Mouse (Mus musculus): ENCODE data around the gene Tmprss6. TPM values are rescaled to one million over a fixed set of nuclear protein-coding genes. Genes with fewer than 3 reads are reported as not detected.

Gene Tmprss6
- polyA plus RNA-seq, 1 experiment from 2014 or later: 0.06 TPM

DNA sequence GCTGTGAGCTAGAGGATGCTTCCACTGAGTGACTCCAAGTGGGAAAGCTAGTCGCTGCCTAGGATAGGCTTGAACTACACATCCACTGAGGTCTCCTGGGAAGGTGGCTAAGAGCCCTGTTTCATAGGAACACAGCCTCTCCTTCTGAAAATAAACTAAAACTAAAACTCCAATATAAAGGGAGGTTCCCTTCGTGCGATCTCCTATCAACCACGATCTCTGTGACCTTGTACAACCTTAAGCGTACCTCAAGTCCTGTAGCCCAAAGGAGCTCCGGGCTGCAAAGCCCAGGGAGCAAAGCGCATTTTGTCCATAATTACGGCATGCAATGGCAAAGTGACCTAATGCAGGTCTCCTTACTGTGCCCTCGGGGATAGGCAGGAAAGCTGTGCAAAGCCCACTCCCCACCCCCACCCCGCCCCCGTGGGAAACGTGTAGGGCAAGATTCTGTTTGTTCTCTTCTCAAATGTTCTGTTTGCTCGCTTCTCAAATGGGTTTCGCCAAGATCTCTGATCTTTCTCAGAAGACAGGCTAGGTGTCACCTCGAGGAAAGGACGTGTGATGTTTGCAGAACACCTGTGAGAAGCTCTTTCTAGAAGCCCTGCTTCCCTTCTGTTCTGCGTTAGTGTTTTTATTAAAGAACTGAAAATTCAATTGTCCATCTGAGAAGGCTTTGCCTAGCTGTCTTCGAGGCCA lies 34.2 kb upstream of the Tmprss6 start:
- no peak for DNase-seq (ENCODE audit: low spot score)
- no peaks in the 10 kb centered on the region for H3K9me3 ChIP-seq (replicated peaks)
- H3K4me1 ChIP-seq: no peaks in the 10 kb centered on the region
- no peak overlapping the region for H3K27ac ChIP-seq
- no peaks in the 10 kb centered on the region for H3K27me3 ChIP-seq (ENCODE audit: low read depth, poor library complexity, severe bottlenecking)
- H3K4me3 ChIP-seq: no peak overlapping the region
- WGBS: 83% methylated on average over 18 of the region's 18 CpGs
- no peaks in the 10 kb centered on the region for H3K36me3 ChIP-seq

DNA sequence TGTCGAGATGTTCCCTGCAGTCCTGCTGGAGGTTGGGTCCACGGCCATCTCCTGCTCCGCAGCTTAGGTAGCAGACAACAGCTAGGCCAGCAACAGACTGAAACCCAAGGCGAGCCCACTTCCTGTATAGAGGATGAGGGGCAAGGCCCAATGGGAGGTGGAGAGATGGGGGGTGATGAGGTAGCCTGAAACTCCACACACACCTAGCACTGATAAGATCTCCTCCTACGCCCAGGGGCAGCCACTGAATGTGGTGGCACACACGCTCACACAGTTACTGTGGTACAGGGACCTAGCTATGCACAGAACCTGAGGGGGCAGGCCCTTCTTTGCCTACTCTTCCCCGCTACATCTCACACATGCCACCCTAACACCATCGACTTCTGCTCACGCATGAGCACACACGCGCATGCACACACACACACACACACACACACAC lies 26.6 kb upstream of the Tmprss6 start, which contains the start of gene Il2rb:
TSS of gene Il2rb (minus strand) at position 304 of the 439 bp plus-strand sequence.
- H3K9me3 ChIP-seq (replicated peaks): no peaks in the 10 kb centered on the region
- H3K27me3 ChIP-seq (ENCODE audit: low read depth, poor library complexity, severe bottlenecking): no peaks in the 10 kb centered on the region
- peaks cover 3% of the 10 kb centered on the region for H3K4me1 ChIP-seq
- no peak within 1 kb of the TSS for H3K27ac ChIP-seq
- no peak within 1 kb of the TSS for H3K4me3 ChIP-seq
- 91% methylated on average over 11 of the region's 11 CpGs for WGBS
- no peak for DNase-seq (ENCODE audit: low spot score)
- no peaks in the 10 kb centered on the region for H3K36me3 ChIP-seq

DNA sequence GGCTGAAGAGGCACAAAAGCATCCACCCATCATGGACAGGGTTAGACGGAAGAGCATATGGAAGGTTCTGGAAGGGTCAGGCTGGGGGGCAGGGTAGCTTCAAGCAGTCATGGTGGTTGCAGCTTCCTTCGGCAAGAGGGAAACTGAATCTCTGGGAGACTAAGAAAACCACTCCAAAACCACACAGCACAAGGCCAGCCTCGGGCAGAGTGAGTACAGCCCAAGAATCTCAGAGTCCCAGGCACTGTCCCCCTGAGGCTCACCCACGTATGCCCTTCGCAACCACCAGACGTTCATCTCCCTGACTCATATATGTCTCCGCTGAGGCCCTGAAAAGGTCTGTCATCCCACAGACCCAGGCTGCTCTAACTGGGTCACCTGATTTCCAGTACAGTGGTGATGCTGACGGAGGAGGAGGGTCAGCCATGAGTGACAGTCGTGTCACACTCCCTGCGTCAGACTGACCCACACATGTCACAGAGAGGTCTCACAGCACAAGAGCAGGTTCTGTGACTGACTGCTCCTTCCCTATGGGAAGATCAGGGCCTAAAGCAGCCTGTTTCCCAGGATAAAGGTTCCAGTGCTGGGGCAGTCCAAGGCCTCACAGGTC lies 25.1 kb upstream of the Tmprss6 start:
- 85% methylated on average over 10 of the region's 10 CpGs for WGBS
- DNase-seq (ENCODE audit: low spot score): no peak
- no peak overlapping the region for H3K27ac ChIP-seq
- no peak overlapping the region for H3K4me3 ChIP-seq
- peaks cover 8% of the 10 kb centered on the region for H3K4me1 ChIP-seq
- no peaks in the 10 kb centered on the region for H3K9me3 ChIP-seq (replicated peaks)
- no peaks in the 10 kb centered on the region for H3K27me3 ChIP-seq (ENCODE audit: low read depth, poor library complexity, severe bottlenecking)
- no peaks in the 10 kb centered on the region for H3K36me3 ChIP-seq

DNA sequence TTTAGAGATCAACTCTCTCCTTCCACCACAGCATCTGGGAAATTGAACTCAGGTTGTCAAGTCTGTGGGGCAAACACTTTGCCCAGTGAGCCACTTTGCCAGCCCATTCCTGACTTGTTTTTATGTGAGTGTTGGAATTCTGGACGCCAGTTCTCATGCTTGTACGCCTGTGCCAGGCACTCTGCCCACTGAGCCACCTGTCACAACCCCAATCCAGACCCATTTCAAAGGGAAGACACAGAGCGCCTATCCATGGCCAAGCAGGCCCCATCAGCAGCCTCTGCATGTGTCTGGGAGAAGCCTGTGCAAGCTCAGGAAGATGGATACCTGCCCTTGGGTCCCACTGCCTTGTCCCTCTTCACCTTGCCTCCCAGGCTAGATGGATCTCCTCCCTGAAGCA lies 22.9 kb upstream of the Tmprss6 start:
- Histone ChIP-seq H3K4me1 (peaks cover 8% of the 10 kb centered on the region), H3K27me3 (ENCODE audit: low read depth, poor library complexity, severe bottlenecking) (no peaks in the 10 kb centered on the region), H3K36me3 (no peaks in the 10 kb centered on the region), H3K27ac (no peak overlapping the region), H3K4me3 (no peak overlapping the region), H3K9me3 (replicated peaks) (no peaks in the 10 kb centered on the region)
- WGBS: 92% methylated on average over 3 of the region's 3 CpGs
- DNase-seq (ENCODE audit: low spot score): no peak

DNA sequence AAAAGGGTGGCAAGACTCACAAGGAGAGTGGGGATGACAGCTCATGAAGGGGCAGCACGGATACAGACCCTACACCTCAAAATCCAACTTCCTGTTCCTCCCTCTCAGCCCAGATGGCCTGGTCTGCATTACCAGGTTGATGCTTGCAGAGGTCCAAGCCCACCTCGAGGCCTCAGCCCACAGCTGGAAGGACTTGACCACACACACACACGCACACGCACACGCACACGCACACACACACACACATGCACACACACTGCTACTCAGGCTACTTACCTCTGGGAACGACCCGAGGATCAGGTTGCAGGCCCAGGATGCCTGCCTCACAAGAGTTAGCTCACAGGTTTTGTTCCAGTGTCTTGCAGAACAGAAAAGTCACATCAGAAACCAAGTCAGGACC lies 21.5 kb upstream of the Tmprss6 start:
- Histone ChIP-seq H3K27me3 (ENCODE audit: low read depth, poor library complexity, severe bottlenecking) (no peaks in the 10 kb centered on the region), H3K27ac (peak overlapping the region; percentile 76), H3K4me3 (no peak overlapping the region), H3K9me3 (replicated peaks) (no peaks in the 10 kb centered on the region), H3K36me3 (no peaks in the 10 kb centered on the region), H3K4me1 (peaks cover 8% of the 10 kb centered on the region)
- 70% methylated on average over 8 of the region's 8 CpGs for WGBS
- DNase-seq (ENCODE audit: low spot score): peak; percentile 55

DNA sequence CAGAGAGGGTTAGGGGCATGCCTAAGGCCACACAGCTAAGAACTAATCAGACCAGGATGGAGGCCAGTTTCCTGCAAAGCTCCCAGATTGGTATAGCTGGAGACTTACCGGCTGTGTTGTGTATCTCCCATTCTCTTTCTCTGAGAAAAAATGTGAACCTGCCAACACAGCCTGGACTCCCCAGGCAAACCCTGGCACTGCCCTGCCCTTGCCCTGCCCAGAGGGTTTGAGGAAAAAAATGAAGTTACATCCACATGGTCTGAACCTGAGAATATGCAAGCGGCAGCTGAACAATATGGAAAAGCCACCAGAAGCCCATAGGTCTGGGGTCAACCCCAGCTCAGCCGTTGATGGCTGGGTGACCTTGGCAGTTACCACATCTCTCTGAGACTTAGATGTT lies 20.8 kb upstream of the Tmprss6 start:
- Histone ChIP-seq H3K4me3 (no peak overlapping the region), H3K36me3 (no peaks in the 10 kb centered on the region), H3K9me3 (replicated peaks) (no peaks in the 10 kb centered on the region), H3K27ac (peak overlapping the region; percentile 46; the same call in 1 of the 2 replicates), H3K4me1 (peaks cover 8% of the 10 kb centered on the region), H3K27me3 (ENCODE audit: low read depth, poor library complexity, severe bottlenecking) (no peaks in the 10 kb centered on the region)
- WGBS: 90% methylated on average over 3 of the region's 3 CpGs
- no peak for DNase-seq (ENCODE audit: low spot score)

DNA sequence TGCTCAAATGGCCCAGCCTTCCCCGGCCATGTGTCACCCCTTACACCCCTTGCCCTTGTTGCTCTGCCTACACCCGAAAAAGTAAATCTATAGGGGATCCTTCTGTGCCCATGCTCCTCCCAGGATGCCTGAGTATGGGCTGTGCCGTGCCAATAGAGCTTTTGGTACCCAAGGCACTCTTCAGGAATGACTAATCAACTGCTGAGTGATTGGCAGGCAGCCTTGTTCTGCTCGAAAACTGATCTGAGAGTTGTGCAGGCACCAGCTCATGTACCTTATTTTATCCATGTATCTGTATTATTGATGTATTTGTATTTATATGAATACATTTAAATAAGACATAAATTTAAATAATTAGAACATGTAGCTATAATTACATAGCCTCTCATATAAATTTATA lies 18.6 kb upstream of the Tmprss6 start:
- Histone ChIP-seq H3K4me1 (peaks cover 8% of the 10 kb centered on the region), H3K36me3 (no peaks in the 10 kb centered on the region), H3K27me3 (ENCODE audit: low read depth, poor library complexity, severe bottlenecking) (no peaks in the 10 kb centered on the region), H3K9me3 (replicated peaks) (no peaks in the 10 kb centered on the region), H3K4me3 (no peak overlapping the region), H3K27ac (no peak overlapping the region)
- DNase-seq (ENCODE audit: low spot score): no peak
- WGBS: 78% methylated on average over 4 of the region's 4 CpGs

DNA sequence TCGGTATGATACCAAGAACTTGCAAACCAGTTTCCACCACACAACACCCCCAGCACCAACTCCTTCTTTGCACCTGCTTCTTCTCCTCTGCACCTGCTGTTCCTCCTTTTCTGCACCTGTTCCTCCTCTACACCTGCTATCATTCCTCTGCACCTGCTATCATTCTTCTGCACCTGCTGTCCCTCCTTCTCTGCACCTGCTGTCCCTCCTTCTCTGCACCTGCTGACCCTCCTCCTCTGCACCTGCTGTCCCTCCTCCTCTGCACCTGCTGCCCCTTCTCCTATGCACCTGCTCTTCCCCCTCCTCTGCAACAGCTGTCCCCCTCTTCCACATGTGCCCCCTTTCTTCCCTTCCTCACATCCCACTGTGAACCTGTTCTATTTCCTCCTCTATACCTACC lies 18.1 kb upstream of the Tmprss6 start:
- Histone ChIP-seq H3K4me1 (peaks cover 9% of the 10 kb centered on the region), H3K27me3 (ENCODE audit: low read depth, poor library complexity, severe bottlenecking) (no peaks in the 10 kb centered on the region)

DNA sequence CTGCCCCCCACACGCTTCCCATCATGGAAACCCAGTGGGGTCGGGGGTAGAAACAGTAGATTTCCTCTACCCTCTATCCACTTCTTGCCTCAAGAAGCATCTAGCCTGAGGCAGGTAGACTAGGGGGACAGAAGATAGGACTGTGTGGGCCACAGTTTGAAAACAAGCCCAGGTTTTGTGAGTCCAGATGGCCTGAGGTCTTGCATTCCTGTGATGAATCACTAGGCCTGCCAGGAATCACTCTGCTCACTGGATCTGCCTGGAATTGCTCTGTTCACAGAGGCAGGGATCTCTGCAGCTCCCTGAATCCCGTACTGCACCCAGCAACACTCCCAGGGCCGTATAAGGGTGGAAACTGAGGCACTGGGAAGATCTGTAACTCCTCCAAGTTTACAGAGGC lies 14.9 kb upstream of the Tmprss6 start:
- H3K4me3 ChIP-seq: no peak overlapping the region
- H3K27me3 ChIP-seq (ENCODE audit: low read depth, poor library complexity, severe bottlenecking): no peaks in the 10 kb centered on the region
- no peak for DNase-seq (ENCODE audit: low spot score)
- H3K4me1 ChIP-seq: peaks cover 10% of the 10 kb centered on the region
- no peaks in the 10 kb centered on the region for H3K36me3 ChIP-seq
- 71% methylated on average over 4 of the region's 4 CpGs for WGBS
- no peaks in the 10 kb centered on the region for H3K9me3 ChIP-seq (replicated peaks)
- H3K27ac ChIP-seq: no peak overlapping the region

More for the DNA sequence above, 18.1 kb upstream of the Tmprss6 start:
- 76% methylated on average over 1 of the region's 1 CpGs for WGBS
- Histone ChIP-seq H3K36me3 (no peaks in the 10 kb centered on the region), H3K9me3 (replicated peaks) (no peaks in the 10 kb centered on the region), H3K4me3 (no peak overlapping the region), H3K27ac (no peak overlapping the region)
- no peak for DNase-seq (ENCODE audit: low spot score)

DNA sequence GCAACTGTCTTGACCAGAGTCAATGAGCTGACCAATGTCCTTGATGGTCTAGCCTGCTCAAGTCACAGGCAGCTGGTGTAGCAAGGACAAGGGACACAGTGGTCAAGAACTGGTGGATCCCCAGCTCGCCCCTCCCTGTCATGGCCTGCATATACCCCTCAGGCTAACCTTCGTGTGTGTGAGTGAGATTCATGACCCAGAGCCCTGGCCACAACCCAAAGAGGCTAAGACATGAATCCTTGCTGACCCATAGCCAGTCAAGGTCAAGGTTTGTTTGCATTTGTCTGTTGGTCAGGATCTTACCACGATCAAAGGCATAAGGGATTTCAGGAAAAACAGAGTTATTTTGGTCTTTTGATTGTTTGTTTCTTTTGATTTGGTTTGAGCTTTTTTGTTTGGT lies 14.1 kb upstream of the Tmprss6 start:
- no peak overlapping the region for H3K4me3 ChIP-seq
- DNase-seq (ENCODE audit: low spot score): no peak
- H3K27me3 ChIP-seq (ENCODE audit: low read depth, poor library complexity, severe bottlenecking): no peaks in the 10 kb centered on the region
- no peaks in the 10 kb centered on the region for H3K36me3 ChIP-seq
- H3K4me1 ChIP-seq: peaks cover 10% of the 10 kb centered on the region
- H3K27ac ChIP-seq: no peak overlapping the region
- WGBS: 80% methylated on average over 3 of the region's 3 CpGs
- no peaks in the 10 kb centered on the region for H3K9me3 ChIP-seq (replicated peaks)

DNA sequence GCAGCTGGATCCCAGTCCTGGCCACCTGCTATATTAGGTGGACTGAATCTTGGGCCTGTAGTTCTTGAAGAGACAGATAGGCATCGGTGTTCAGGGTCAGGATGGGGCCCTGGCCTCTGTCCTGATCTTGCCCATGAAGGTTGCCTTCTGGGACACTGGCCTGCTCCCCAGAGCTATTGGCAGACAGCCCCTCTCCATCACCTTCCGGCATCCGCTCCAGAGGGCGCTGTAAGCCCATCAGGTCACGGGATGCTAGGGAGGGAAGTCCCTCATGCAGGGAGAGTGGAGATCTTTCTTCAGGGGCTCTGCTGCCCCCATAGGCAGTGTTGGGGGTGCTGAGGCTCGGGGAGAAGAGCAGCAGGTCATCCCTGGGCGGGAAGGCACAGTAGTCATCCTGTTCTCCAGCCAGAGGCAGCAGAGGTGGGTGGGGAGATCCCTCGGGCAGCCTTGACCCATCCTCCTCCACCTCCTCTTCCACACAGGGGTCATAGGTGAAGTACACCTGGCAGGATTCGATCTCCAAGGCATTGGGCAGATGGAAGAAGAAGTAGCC lies 13.1 kb upstream of the Tmprss6 start:
- 52% methylated on average over 9 of the region's 9 CpGs for WGBS
- Histone ChIP-seq H3K4me3 (no peak overlapping the region), H3K9me3 (replicated peaks) (no peaks in the 10 kb centered on the region), H3K36me3 (no peaks in the 10 kb centered on the region), H3K27me3 (ENCODE audit: low read depth, poor library complexity, severe bottlenecking) (no peaks in the 10 kb centered on the region), H3K4me1 (peaks cover 10% of the 10 kb centered on the region), H3K27ac (no peak overlapping the region)
- DNase-seq (ENCODE audit: low spot score): no peak

DNA sequence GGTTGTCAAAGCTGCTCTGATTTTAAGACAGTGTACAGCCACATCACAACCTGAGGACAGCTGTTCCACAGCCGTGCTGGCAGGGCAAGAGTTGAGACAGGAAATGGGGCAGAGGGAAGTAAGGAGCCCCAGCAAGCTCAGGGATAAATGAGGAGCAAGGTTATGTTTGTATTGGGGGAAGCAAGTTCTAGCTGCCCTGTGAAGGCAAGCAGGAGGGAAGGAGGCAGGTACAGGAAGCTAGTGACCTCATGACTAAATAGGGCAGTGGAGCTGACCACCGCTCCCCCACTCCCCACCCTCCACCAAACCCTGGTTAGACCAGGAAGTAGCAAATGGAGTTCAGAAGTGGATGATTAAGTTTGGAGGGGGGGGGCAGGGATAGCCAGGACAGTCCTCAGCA lies 12.6 kb upstream of the Tmprss6 start:
- DNase-seq (ENCODE audit: low spot score): no peak
- Histone ChIP-seq H3K36me3 (no peaks in the 10 kb centered on the region), H3K27ac (no peak overlapping the region), H3K27me3 (ENCODE audit: low read depth, poor library complexity, severe bottlenecking) (no peaks in the 10 kb centered on the region), H3K4me3 (no peak overlapping the region), H3K4me1 (peaks cover 10% of the 10 kb centered on the region), H3K9me3 (replicated peaks) (no peaks in the 10 kb centered on the region)
- 70% methylated on average over 2 of the region's 2 CpGs for WGBS

DNA sequence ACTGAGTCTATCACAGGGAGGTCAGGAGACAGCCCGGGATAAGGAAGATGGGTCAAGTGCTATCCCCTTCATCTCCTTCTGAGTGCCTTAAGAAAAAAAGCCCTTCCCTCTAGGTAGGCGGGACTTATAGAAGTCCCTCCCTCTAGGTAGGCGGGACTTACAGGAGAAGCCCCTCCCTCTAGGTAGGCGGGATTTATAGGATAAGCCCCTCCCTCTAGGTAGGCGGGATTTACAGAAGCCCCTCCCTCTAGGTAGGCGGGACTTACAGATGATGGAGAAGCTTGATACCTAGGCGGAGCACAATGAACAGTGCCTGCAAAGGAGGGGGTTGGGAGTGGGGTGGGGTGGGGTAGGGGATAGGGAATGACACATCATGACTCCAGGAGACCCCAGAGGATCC lies 11.7 kb upstream of the Tmprss6 start:
- no peaks in the 10 kb centered on the region for H3K27me3 ChIP-seq (ENCODE audit: low read depth, poor library complexity, severe bottlenecking)
- DNase-seq (ENCODE audit: low spot score): no peak
- H3K4me3 ChIP-seq: no peak overlapping the region
- WGBS: 70% methylated on average over 7 of the region's 7 CpGs
- no peak overlapping the region for H3K27ac ChIP-seq
- no peaks in the 10 kb centered on the region for H3K36me3 ChIP-seq
- no peaks in the 10 kb centered on the region for H3K9me3 ChIP-seq (replicated peaks)
- peaks cover 10% of the 10 kb centered on the region for H3K4me1 ChIP-seq
